Mouse (Mus musculus) CH12.LX (cell line): ENCODE measurements at regions not wholly inside any gene's neighbourhood (a gene's known extent, or its start where the extent isn't known, plus 50 kb on each side); places are given as distances from the start of the nearest gene placed in this dataset.

ENCODE experiments used
- DNase-seq: peaks from one replicate; pipeline ENCODE4 v3.0.0-alpha.2; 2013; ENCODE audit errors: extremely low read depth
- H3K27ac ChIP-seq: 2 replicates; pipeline ENCODE4 v1.5.1; 2012; ENCODE audit warnings: low read depth, mild to moderate bottlenecking, control low read depth, moderate library complexity; ENCODE audit not compliant: insufficient read depth
- H3K27me3 ChIP-seq: replicated peaks from 2 replicates; pipeline ENCODE3; 2012; ENCODE audit warnings: inconsistent platforms
- H3K36me3 ChIP-seq, 2 experiments: replicated peaks in 1 of 2; 2 replicates each; pipeline versions ENCODE3 to v1.6.1; 2012; ENCODE audit warnings: inconsistent platforms in 1 of 2, low read length in 1 of 2, mild to moderate bottlenecking in 1 of 2, mixed read lengths in 1 of 2, moderate library complexity in 1 of 2; ENCODE audit not compliant: control insufficient read depth in 1 of 2, insufficient read depth in 1 of 2
- H3K4me1 ChIP-seq, 2 experiments: 2 replicates each; pipeline ENCODE4 v1.6.1; 2012; ENCODE audit warnings: inconsistent platforms in 1 of 2, moderate library complexity in 1 of 2; ENCODE audit not compliant: insufficient read depth in 2 of 2, control insufficient read depth in 1 of 2
- H3K4me2 ChIP-seq: 2 replicates; pipeline ENCODE4 v1.6.1; 2012; ENCODE audit warnings: low read depth, mild to moderate bottlenecking, control low read depth; ENCODE audit not compliant: poor library complexity, insufficient read depth, severe bottlenecking
- H3K4me3 ChIP-seq, 3 experiments: fragments of 150-350 bp in 1 of 3; sonication (generic) in 1 of 3; replicated peaks in 1 of 3; 2 replicates each; pipeline versions ENCODE3 to v1.5.1; 2011 to 2012; ENCODE audit warnings: low read depth in 2 of 3, low read length in 2 of 3, mild to moderate bottlenecking in 2 of 3, moderate library complexity in 2 of 3, control low read depth in 1 of 3, improper control_type of control experiment in 1 of 3, inconsistent platforms in 1 of 3, mixed read lengths in 1 of 3; ENCODE audit not compliant: poor library complexity in 1 of 3
- H3K79me2 ChIP-seq: replicated peaks from 2 replicates; pipeline ENCODE4 v1.6.1; 2012; ENCODE audit warnings: mild to moderate bottlenecking, moderate library complexity; ENCODE audit not compliant: control insufficient read depth, poor library complexity, insufficient read depth, severe bottlenecking; ENCODE audit errors: extremely low read depth
- H3K9ac ChIP-seq: 2 replicates; pipeline ENCODE4 v1.6.1; 2012; ENCODE audit warnings: low read depth, mild to moderate bottlenecking, control low read depth, moderate library complexity; ENCODE audit not compliant: insufficient read depth
- H3K9me3 ChIP-seq: replicated peaks from 2 replicates; pipeline ENCODE3; 2012; ENCODE audit warnings: low read length, inconsistent platforms, mixed read lengths
- BHLHE40 ChIP-seq: IDR thresholded peaks from 2 replicates; pipeline ENCODE4 v1.6.1; 2011; ENCODE audit warnings: mild to moderate bottlenecking, low read depth, low read length, improper control_type of control experiment
- CHD1 ChIP-seq: IDR thresholded peaks from 2 replicates; pipeline ENCODE4 v1.6.1; 2012; ENCODE audit warnings: low read depth, low read length, improper control_type of control experiment, inconsistent platforms
- CHD2 ChIP-seq: IDR thresholded peaks from 2 replicates; pipeline ENCODE4 v1.6.1; 2011; ENCODE audit warnings: low read length, improper control_type of control experiment
- CTCF ChIP-seq, 2 experiments: IDR thresholded peaks in 1 of 2; conservative IDR thresholded peaks in 1 of 2; 2 replicates each; pipeline ENCODE4 v1.5.1; 2011 to 2012; ENCODE audit warnings: low read depth in 2 of 2, low read length in 2 of 2, improper control_type of control experiment in 1 of 2, inconsistent platforms in 1 of 2, mild to moderate bottlenecking in 1 of 2, moderate library complexity in 1 of 2
- E2F4 ChIP-seq: IDR thresholded peaks from 2 replicates; pipeline ENCODE4 v1.6.1; 2011; ENCODE audit warnings: low read depth, low read length, improper control_type of control experiment; ENCODE audit not compliant: insufficient replicate concordance
- ETS1 ChIP-seq: conservative IDR thresholded peaks from 2 replicates; pipeline ENCODE4 v1.6.1; 2012; ENCODE audit warnings: low read depth, mild to moderate bottlenecking, inconsistent platforms, low read length, improper control_type of control experiment, moderate library complexity
- GABPA ChIP-seq: IDR thresholded peaks from 2 replicates; pipeline ENCODE4 v1.6.1; 2012; ENCODE audit warnings: low read depth, low read length, improper control_type of control experiment, inconsistent platforms; ENCODE audit not compliant: insufficient replicate concordance
- HCFC1 ChIP-seq: IDR thresholded peaks from 2 replicates; pipeline ENCODE4 v1.6.1; 2012; ENCODE audit warnings: low read depth, mild to moderate bottlenecking, inconsistent platforms, low read length, improper control_type of control experiment
- IRF4 ChIP-seq: IDR thresholded peaks from 2 replicates; pipeline ENCODE4 v1.6.1; 2014; ENCODE audit warnings: low read depth, mild to moderate bottlenecking, inconsistent platforms, low read length, improper control_type of control experiment
- MAFK ChIP-seq: IDR thresholded peaks from 2 replicates; pipeline ENCODE4 v1.6.1; 2011; ENCODE audit warnings: low read length, improper control_type of control experiment; ENCODE audit not compliant: insufficient replicate concordance
- MEF2A ChIP-seq: IDR thresholded peaks from 2 replicates; pipeline ENCODE4 v1.6.1; 2014; ENCODE audit warnings: low read depth, mild to moderate bottlenecking, inconsistent platforms, low read length, improper control_type of control experiment, borderline replicate concordance
- MXI1 ChIP-seq: IDR thresholded peaks from 2 replicates; pipeline ENCODE4 v1.6.1; 2011; ENCODE audit warnings: mild to moderate bottlenecking, low read depth, low read length, improper control_type of control experiment
- NELFE ChIP-seq: IDR thresholded peaks from 2 replicates; pipeline ENCODE4 v1.6.1; 2011; ENCODE audit warnings: low read depth, low read length, improper control_type of control experiment
- NRF1 ChIP-seq: IDR thresholded peaks from 2 replicates; pipeline ENCODE4 v1.6.1; 2014; ENCODE audit warnings: low read depth, mild to moderate bottlenecking, inconsistent platforms, low read length, improper control_type of control experiment, moderate library complexity
- PAX5 ChIP-seq: IDR thresholded peaks from 2 replicates; pipeline ENCODE4 v1.6.1; 2012; ENCODE audit warnings: low read length, inconsistent platforms, mixed read lengths
- POLR2A ChIP-seq: IDR thresholded peaks from 2 replicates; pipeline ENCODE4 v1.6.1; 2011; ENCODE audit warnings: low read depth, mild to moderate bottlenecking, improper control_type of control experiment, low read length
- RAD21 ChIP-seq: IDR thresholded peaks from 2 replicates; pipeline ENCODE4 v1.6.1; 2011; ENCODE audit warnings: low read depth, mild to moderate bottlenecking, low read length, improper control_type of control experiment, moderate library complexity
- RCOR1 ChIP-seq: conservative IDR thresholded peaks from 2 replicates; pipeline ENCODE4 v1.6.1; 2012; ENCODE audit warnings: low read depth, mild to moderate bottlenecking, inconsistent platforms, low read length, improper control_type of control experiment
- SMC3 ChIP-seq: IDR thresholded peaks from 2 replicates; pipeline ENCODE4 v1.6.1; 2011; ENCODE audit warnings: low read depth, low read length, improper control_type of control experiment
- TBP ChIP-seq: conservative IDR thresholded peaks from 2 replicates; pipeline ENCODE4 v1.6.1; 2011; ENCODE audit warnings: low read depth, low read length, improper control_type of control experiment
- TCF12 ChIP-seq: IDR thresholded peaks from 2 replicates; pipeline ENCODE4 v1.6.1; 2014; ENCODE audit warnings: low read depth, mild to moderate bottlenecking, inconsistent platforms, low read length, improper control_type of control experiment
- UBTF ChIP-seq: IDR thresholded peaks from 2 replicates; pipeline ENCODE4 v1.6.1; 2012; ENCODE audit warnings: low read depth, mild to moderate bottlenecking, inconsistent platforms, low read length, improper control_type of control experiment, moderate library complexity
- ZC3H11A ChIP-seq: IDR thresholded peaks from 2 replicates; pipeline ENCODE4 v1.6.1; 2012; ENCODE audit warnings: low read depth, mild to moderate bottlenecking, inconsistent platforms, low read length, improper control_type of control experiment
- ZKSCAN1 ChIP-seq: IDR thresholded peaks from 2 replicates; pipeline ENCODE4 v1.6.1; 2012; ENCODE audit warnings: low read depth, inconsistent platforms, low read length, improper control_type of control experiment, borderline replicate concordance
- ZMIZ1 ChIP-seq: IDR thresholded peaks from 2 replicates; pipeline ENCODE4 v1.6.1; 2012; ENCODE audit warnings: low read depth, mild to moderate bottlenecking, inconsistent platforms, low read length, improper control_type of control experiment
- ZNF384 ChIP-seq: IDR thresholded peaks from 2 replicates; pipeline ENCODE4 v1.6.1; 2012; ENCODE audit warnings: low read depth, low read length, improper control_type of control experiment, inconsistent platforms
- dilution Hi-C: fragments of 300-500 bp; cut with MboI; formaldehyde crosslinking; loops from 2 replicates; pipeline ENCODE4 v1.14.3; 2020; ENCODE audit warnings: low sequenced_read_pairs; ENCODE audit not compliant: extremely low pct_unique_long_range_greater_than_20kb, extremely low pct_ligation_motif_present
- in situ Hi-C: fragments of 300-500 bp; cut with MboI; formaldehyde crosslinking; loops from 3 replicates; pipeline ENCODE4 v1.14.3; 2019; ENCODE audit warnings: low sequenced_read_pairs, low pct_ligation_motif_present, low pct_unique_long_range_greater_than_20kb, mixed read lengths

GRCm38 (mm10) chr15:86683081-86683480 lies 468.8 kb downstream of the Tbc1d22a start:
- no peaks in the 10 kb centered on the region for H3K27me3 ChIP-seq
- TF ChIP-seq MEF2A = no peak
- TF ChIP-seq ETS1 = no peak
- no peak for TF ChIP-seq RCOR1
- no peak for TF ChIP-seq E2F4
- TF ChIP-seq CTCF (conservative IDR thresholded peaks at IDR 0.05 in 1 of 2, IDR thresholded peaks at IDR 0.05 in 1 of 2; ENCODE audit: low read depth in 2 of 2, low read length in 2 of 2) = no peak
- TF ChIP-seq MXI1 = no peak
- TF ChIP-seq TCF12 = no peak
- no peak for TF ChIP-seq TBP
- TF ChIP-seq NELFE = no peak
- no peak for TF ChIP-seq UBTF
- no peak for TF ChIP-seq POLR2A
- TF ChIP-seq PAX5 = no peak
- no peak for TF ChIP-seq CHD1
- TF ChIP-seq IRF4 = no peak
- TF ChIP-seq BHLHE40 = no peak
- no peak for TF ChIP-seq HCFC1
- H3K27ac ChIP-seq = no peak overlapping the region
- dilution Hi-C loops (no loop called here), in situ Hi-C loops (no loop called here)
- H3K79me2 ChIP-seq = no peaks in the 10 kb centered on the region
- no peak overlapping the region for H3K4me3 ChIP-seq
- H3K9ac ChIP-seq = no peak overlapping the region
- DNase-seq = no peak
- H3K36me3 ChIP-seq = no peaks in the 10 kb centered on the region
- H3K9me3 ChIP-seq = peaks cover 87% of the 10 kb centered on the region
- H3K4me2 ChIP-seq = no peak overlapping the region
- no peaks in the 10 kb centered on the region for H3K4me1 ChIP-seq

DNA sequence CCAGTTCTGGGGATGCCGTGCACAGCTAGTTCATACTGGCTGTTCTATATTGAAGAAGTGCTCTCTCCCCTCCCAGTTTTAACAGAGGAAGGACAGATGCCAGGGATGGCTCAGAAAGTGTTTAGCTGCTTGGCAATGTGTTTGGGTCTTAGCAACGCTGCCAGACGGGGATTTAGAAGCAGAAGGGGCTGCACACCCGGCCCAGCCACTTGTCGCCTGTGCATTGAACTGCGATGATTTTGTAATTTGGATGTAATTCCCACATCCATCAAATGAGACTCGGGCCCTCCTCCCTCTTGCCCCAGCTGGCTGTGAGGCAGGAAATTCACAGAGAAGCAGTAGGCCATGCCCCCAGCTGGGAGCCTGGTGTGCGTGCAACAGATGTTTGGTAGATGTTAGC lies 475.4 kb downstream of the Tbc1d22a start:
- Histone ChIP-seq H3K79me2 (no peaks in the 10 kb centered on the region), H3K9ac (no peak overlapping the region), H3K36me3 (no peaks in the 10 kb centered on the region), H3K4me2 (no peak overlapping the region), H3K27me3 (no peaks in the 10 kb centered on the region), H3K27ac (no peak overlapping the region), H3K4me3 (no peak overlapping the region), H3K4me1 (no peaks in the 10 kb centered on the region)
- in situ Hi-C loops = no loop called here
- dilution Hi-C loops = no loop called here
- no peak for DNase-seq
- TF ChIP-seq ZNF384 = no peak
- no peak for TF ChIP-seq ZKSCAN1
- TF ChIP-seq RAD21 = no peak
- TF ChIP-seq NRF1 = no peak
- TF ChIP-seq HCFC1 = no peak
- no peak for TF ChIP-seq ZMIZ1
- no peak for TF ChIP-seq CHD2
- no peak for TF ChIP-seq CTCF (conservative IDR thresholded peaks at IDR 0.05 in 1 of 2, IDR thresholded peaks at IDR 0.05 in 1 of 2; ENCODE audit: low read depth in 2 of 2, low read length in 2 of 2)
- no peak for TF ChIP-seq ZC3H11A
- TF ChIP-seq E2F4 = no peak
- no peak for TF ChIP-seq PAX5
- no peak for TF ChIP-seq MEF2A
- TF ChIP-seq NELFE = no peak
- no peak for TF ChIP-seq MAFK
- TF ChIP-seq SMC3 = no peak
- TF ChIP-seq MXI1 = no peak
- no peak for TF ChIP-seq GABPA
- TF ChIP-seq CHD1 = no peak
- no peak for TF ChIP-seq TBP
- TF ChIP-seq, all 38 proteins: peak for 0
- peaks cover 92% of the 10 kb centered on the region for H3K9me3 ChIP-seq
